In the genomic region with DNA sequence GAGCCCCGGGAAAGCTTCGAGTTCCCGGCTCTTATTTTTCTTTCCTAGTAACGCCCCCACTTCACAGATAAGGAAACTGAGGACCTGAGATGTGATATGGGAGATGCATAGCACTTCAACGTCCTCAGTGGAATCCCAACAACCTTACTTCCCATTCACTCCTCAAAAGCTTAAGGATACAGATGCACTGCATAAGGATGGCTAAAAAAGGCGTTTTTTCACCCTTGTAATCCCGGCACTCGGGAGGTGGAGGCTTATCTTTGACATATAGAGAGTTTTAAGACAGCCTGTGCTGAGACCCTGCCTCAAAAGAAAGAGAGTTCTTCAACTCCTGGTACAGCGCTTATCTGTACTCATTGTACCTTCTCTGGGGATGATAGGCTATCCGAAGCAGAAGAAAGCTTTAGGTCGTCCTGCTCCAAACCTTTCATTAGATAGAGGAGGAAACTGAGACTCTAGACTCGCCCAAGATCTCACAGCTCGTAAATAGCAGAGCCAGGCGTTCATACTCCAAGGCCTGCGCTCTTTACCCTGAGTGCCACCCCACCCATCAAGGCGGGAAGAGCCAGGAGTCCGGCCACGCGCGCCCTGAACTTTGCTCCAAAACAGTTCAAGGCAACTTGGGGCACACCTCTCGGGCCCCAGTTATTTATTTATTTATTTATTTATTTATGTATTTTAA, we compare ENCODE assay signal across 8 mouse cellular contexts. TPM values are rescaled to one million over a fixed set of nuclear protein-coding genes. Genes with fewer than 3 reads are reported as not detected.
DNase-seq lines count a peak whose midpoint lies in the region; ATAC-seq and TF ChIP-seq lines count a peak whose summit lies in the region.

No protein-coding gene starts in this region.

- H3K27ac ChIP-seq in lung, embryonic 14.5 days (ENCODE audit: low read depth) = peak overlapping the region; percentile 99
- H3K27ac ChIP-seq in small intestine, adult 2 months (ENCODE audit: insufficient read depth, low read depth, low read length) = peak overlapping the region; percentile 99

- peak; percentile 12 to 19 for DNase-seq in left cerebral cortex, adult 18-20 months (ENCODE audit: low spot score in 2 of 2)
- no peak for DNase-seq in left cerebral cortex, postnatal 4 days
- peak; percentile 15 for DNase-seq in brain, embryonic 14.5 days (ENCODE audit: low read depth)
- peak; percentile 69 to 78 for DNase-seq in heart, adult 18-20 months
- DNase-seq in kidney, adult 18-20 months = peak; percentile 62
- DNase-seq in lung, embryonic 14.5 days = peak; percentile 52
- no peak for DNase-seq in thymus, postnatal 0 days (ENCODE audit: low spot score)

- no peaks in the 10 kb centered on the region for H3K27me3 ChIP-seq in lung, embryonic 14.5 days (ENCODE audit: insufficient read depth, low read length)
- no peaks in the 10 kb centered on the region for H3K27me3 ChIP-seq in small intestine, adult 2 months (ENCODE audit: control insufficient read depth, insufficient read depth, low read length)

- intact Hi-C loops in left cerebral cortex, postnatal 4 days (cut with DNase I) = loop anchor here (5.0 to 10.0 kb wide), 2 partner anchors 77 to 539 kb away; partner anchors contain the start of gene Mrpl33

- H3K9me3 ChIP-seq in lung, embryonic 14.5 days (ENCODE audit: low read depth, low read length) = no peaks in the 10 kb centered on the region

- peaks cover under 1% of the 10 kb centered on the region; the same call in 1 of the 2 replicates for H3K4me1 ChIP-seq in lung, embryonic 14.5 days (ENCODE audit: insufficient read depth)
- peaks cover 3% of the 10 kb centered on the region; the same call in 1 of the 2 replicates for H3K4me1 ChIP-seq in small intestine, adult 2 months (ENCODE audit: control insufficient read depth, insufficient read depth, insufficient read length, low read length)

- no peak for ATAC-seq in lung, embryonic 14.5 days (ENCODE audit: insufficient read depth)

- H3K4me3 ChIP-seq in lung, embryonic 14.5 days (ENCODE audit: low read depth, low read length) = peak overlapping the region; percentile 74
- peak overlapping the region; percentile 63 for H3K4me3 ChIP-seq in small intestine, adult 2 months (ENCODE audit: low read depth, low read length)

- no peak for TF ChIP-seq POLR2A in brain, embryonic 14.5 days (IDR thresholded peaks at IDR 0.05; ENCODE audit: borderline replicate concordance, extremely low read depth, insufficient read depth, insufficient read length, poor library complexity, severe bottlenecking)
- no peak; the same call in none of the 2 replicates for TF ChIP-seq POLR2A in small intestine, adult 2 months (IDR thresholded peaks at IDR 0.05; ENCODE audit: low read depth, low read length)

- TF ChIP-seq CTCF in brain, embryonic 14.5 days (IDR thresholded peaks at IDR 0.05; ENCODE audit: borderline replicate concordance, extremely low read depth, insufficient read depth, insufficient read length) = no peak
- TF ChIP-seq CTCF in lung, embryonic 14.5 days (IDR thresholded peaks at IDR 0.05; ENCODE audit: low read depth) = no peak
- no peak for TF ChIP-seq CTCF in small intestine, adult 2 months (IDR thresholded peaks at IDR 0.05; ENCODE audit: extremely low read depth, insufficient read length, insufficient replicate concordance, low read depth, low read length)

- H3K36me3 ChIP-seq in lung, embryonic 14.5 days (ENCODE audit: insufficient read depth) = no peaks in the 10 kb centered on the region
- no peaks in the 10 kb centered on the region for H3K36me3 ChIP-seq in small intestine, adult 2 months (ENCODE audit: control insufficient read depth, insufficient read depth, low read length)

- peak overlapping the region; percentile 93 for H3K4me2 ChIP-seq in lung, embryonic 14.5 days

- WGBS in lung, embryonic 14.5 days = 3% methylated on average over 21 of the region's 21 CpGs
- WGBS in small intestine, adult 2 months = 2% methylated on average over 21 of the region's 21 CpGs

- peak overlapping the region; percentile 77 for H3K9ac ChIP-seq in lung, embryonic 14.5 days

RNA-seq across cellular contexts. Expression of gene Fosl2, which starts 1.4 kb away (rescaled TPM):
- total RNA-seq in left cerebral cortex, adult 18-20 months (2021) = 10 to 100 TPM; 42.4 to 87.8 TPM
- 10 to 100 TPM; 46.3 to 52.0 TPM for total RNA-seq in left cerebral cortex, postnatal 4 days (2021)
- 3.2 and 3.4 TPM in 2 replicates for polyA plus RNA-seq in brain, embryonic 14.5 days (2012; rRNA removed)
- 10 to 100 TPM; 21.0 to 21.2 TPM for total RNA-seq in heart, adult 18-20 months (2021)
- polyA plus RNA-seq in lung, embryonic 14.5 days (2014; fragmentation: Nextera tagmentation; extraction: Ambion mirVana) = 3.9 and 4.0 TPM in 2 replicates
- polyA plus RNA-seq in small intestine, adult 2 months (2012; rRNA removed) = 34.9 and 116 TPM in 2 replicates
- 0.78 and 0.95 TPM in 2 replicates for polyA plus RNA-seq in thymus, postnatal 0 days (2015; fragmentation: Nextera tagmentation; extraction: Ambion mirVana)

Comparison
In these comparisons a context has a peak if more than half of its experiments do, and no peak if none do; other contexts are left out.
1. DNase-seq: peak in left cerebral cortex, adult 18-20 months (2 of 2), brain, embryonic 14.5 days (single experiment), heart, adult 18-20 months (2 of 2), kidney, adult 18-20 months (single experiment) and lung, embryonic 14.5 days (single experiment); none in left cerebral cortex, postnatal 4 days (single experiment) and thymus, postnatal 0 days (single experiment).